Mouse (Mus musculus) central nervous system, embryonic 18 days (tissue): ENCODE data around the gene Stx7. TPM values are rescaled to one million over a fixed set of nuclear protein-coding genes. Genes with fewer than 3 reads are reported as not detected.

Experiments
- polyA plus RNA-seq: library from polyadenylated mRNA; depleted of rRNA; stranded (reverse); fragments of >200 nt; gene quantifications from 2 replicates; pipeline ENCODE4 v1.2.3, GENCODE M21; 2012; rRNA removed

The Stx7 gene
- 256 and 279 TPM in 2 replicates for polyA plus RNA-seq

GRCm38 (mm10) chr10:24149135-24149781 is at the start of gene Stx7:
TSS of gene Stx7 (plus strand) at chr10:24149302.

GRCm38 (mm10) chr10:24101812-24102211 is 47.3 kb upstream of the Stx7 start, which contains the start of gene Taar8c:
TSS of gene Taar8c (minus strand) at chr10:24101912.

GRCm38 (mm10) chr10:24109434-24109833 is 39.7 kb upstream of the Stx7 start, which contains the start of gene Taar9:
TSS of gene Taar9 (minus strand) at chr10:24109534.

GRCm38 (mm10) chr10:24223449-24224143 is 74.5 kb downstream of the Stx7 start, which contains the start of gene Moxd1:
TSS of gene Moxd1 (plus strand) at chr10:24223517.

Other genes starting within 250 kb of the Stx7 start
- gene Taar1, start 228.9 kb upstream of the Stx7 start, polyA plus RNA-seq: not detected in 2 replicates
- not detected in 2 replicates for gene Taar2, start 210.7 kb upstream of the Stx7 start, polyA plus RNA-seq
- gene Taar3, start 199.7 kb upstream of the Stx7 start, polyA plus RNA-seq: not detected in 2 replicates
- not detected in 2 replicates for gene Taar4, start 188.8 kb upstream of the Stx7 start, polyA plus RNA-seq
- gene Taar5, start 178.6 kb upstream of the Stx7 start, polyA plus RNA-seq: 0.13 and 0.16 TPM in 2 replicates
- gene Taar6, start 163.7 kb upstream of the Stx7 start, polyA plus RNA-seq: not detected in 2 replicates
- not detected in 2 replicates for gene Taar7a, start 155.8 kb upstream of the Stx7 start, polyA plus RNA-seq
- gene Taar7b, start 149.4 kb upstream of the Stx7 start, polyA plus RNA-seq: not detected in 2 replicates
- gene Taar7d, start 122.1 kb upstream of the Stx7 start, polyA plus RNA-seq: not detected in 2 replicates
- not detected in 2 replicates for gene Taar7e, start 111.7 kb upstream of the Stx7 start, polyA plus RNA-seq
- gene Taar7f, start 99.8 kb upstream of the Stx7 start, polyA plus RNA-seq: not detected in 2 replicates
- gene Taar8a, start 72.8 kb upstream of the Stx7 start, polyA plus RNA-seq: not detected in 2 replicates
- not detected in 2 replicates for gene Taar8b, start 57.0 kb upstream of the Stx7 start, polyA plus RNA-seq
- not detected in 2 replicates for gene Taar8c, start 47.4 kb upstream of the Stx7 start, polyA plus RNA-seq
- not detected in 2 replicates for gene Taar9, start 39.8 kb upstream of the Stx7 start, polyA plus RNA-seq
- gene Moxd1, start 74.2 kb downstream of the Stx7 start, polyA plus RNA-seq: 2.8 and 3.5 TPM in 2 replicates